Mouse (Mus musculus) spleen, adult 18-20 months (tissue): ENCODE data around the gene Olfr1368.
A peak's percentile ranks its signal among the peaks of the same experiment; 100 is the strongest.

Experiments
- DNase-seq, 2 experiments: peaks; one replicate each; pipeline ENCODE4 v3.0.0; 2022; ENCODE audit warnings: mixed read lengths in 2 of 2

Olfr1368 gene

DNA sequence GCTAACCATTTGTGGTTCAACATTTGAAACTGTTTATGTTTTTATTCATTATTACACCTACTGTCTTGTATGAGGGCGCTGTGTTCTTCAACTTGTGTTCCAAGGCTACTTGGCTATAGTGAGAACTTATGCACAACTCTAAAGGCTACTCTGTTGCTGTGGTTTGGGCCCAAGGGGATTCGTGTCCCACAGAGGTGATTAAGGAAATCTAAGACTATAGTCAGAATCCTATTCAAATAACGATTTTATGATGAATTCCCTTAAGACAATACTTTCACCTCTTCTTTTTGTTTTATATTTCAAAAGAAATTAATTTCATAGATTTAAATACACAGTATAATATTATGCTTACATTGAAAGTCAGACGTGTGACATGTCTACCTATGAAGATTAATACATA is at the start of gene Olfr1368:
Gene Olfr1368, minus strand, starts transcription at position 101 of the 400 bp plus-strand sequence.
- no peak for DNase-seq

GRCm38 (mm10) chr13:21185521-21185920 is 39.9 kb upstream of the Olfr1368 start:
- DNase-seq: no peak

DNA sequence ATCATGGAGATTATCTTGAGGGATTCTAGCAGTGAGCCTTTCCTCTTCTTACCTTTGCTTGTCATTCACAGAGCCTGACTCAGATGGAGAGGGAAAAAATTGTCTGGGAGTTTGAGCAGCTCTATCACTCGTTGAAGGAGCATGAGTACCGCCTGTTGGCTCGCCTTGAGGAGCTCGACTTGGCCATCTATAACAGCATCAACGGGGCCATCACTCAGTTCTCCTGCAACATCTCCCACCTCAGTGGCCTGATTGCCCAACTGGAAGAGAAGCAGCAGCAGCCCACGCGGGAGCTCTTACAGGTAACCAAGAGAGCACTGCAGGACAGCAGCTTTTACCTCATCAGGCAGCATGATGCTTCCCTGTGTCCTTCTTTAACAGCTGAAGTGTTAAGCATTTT is 38.0 kb upstream of the Olfr1368 start:
- DNase-seq: no peak

- DNase-seq: no peak
Measured at GRCm38 (mm10) chr13:21183066-21183465, 37.4 kb upstream of the Olfr1368 start.

DNA sequence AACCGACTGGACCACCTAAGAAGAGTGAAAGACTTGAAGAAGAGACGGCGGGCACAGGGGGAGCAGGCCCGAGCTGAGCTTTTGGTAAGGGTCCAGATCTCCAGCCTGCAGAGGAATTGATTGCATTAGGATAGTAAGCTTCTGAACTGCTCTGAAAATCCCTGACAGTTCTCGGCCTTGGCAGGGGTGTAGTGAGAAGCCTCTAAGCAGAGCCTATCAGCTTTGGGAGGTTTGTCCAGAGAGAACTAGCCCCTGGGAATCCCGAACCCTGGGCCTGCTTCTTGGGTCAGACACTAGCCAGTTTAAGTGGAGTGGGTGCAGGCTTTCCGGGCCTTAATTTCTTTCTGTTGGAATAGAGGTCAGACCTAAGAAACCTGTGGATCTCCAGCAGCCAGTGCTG is 36.3 kb upstream of the Olfr1368 start:
- no peak for DNase-seq

DNA sequence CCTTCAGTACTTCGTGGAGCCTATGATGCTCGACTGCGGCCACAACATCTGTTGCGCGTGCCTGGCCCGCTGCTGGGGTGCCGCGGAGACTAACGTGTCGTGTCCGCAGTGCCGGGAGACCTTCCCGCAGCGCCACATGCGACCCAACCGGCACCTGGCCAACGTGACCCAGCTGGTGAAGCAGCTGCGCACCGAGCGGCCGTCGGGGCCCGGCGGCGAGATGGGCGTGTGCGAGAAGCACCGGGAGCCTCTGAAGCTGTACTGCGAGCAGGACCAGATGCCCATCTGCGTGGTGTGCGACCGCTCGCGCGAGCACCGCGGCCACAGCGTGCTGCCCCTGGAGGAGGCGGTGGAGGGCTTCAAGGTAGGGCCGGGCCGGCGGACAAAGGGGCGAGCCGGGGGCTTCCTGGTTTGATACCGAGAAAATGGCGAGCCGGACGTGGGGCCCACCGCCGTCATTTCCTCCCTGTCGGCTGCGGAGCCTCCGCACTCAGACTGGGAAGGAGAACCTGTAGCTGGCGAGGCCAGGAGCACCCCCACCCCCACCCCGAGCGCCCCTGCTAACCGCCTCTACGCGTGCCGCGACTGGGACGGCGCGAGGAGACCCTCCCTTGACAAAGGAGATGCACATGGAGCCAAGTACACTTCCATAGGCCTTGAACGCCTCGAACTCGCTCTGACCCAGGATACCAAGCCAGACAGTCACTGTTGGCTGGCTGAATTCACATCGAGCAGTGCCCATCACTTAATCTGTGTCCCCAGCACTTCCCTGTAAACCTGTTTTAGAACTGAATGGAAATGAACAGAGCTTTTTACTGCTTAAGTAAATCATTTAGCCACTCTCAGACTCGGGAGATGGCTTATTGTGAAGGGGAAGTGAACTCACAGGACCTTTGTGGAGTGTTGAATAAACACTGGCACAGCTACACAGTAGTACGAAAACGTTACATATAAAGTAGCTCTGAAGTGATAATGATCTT is 35.2 kb upstream of the Olfr1368 start:
- peak; percentile 63 to 71 for DNase-seq

DNA sequence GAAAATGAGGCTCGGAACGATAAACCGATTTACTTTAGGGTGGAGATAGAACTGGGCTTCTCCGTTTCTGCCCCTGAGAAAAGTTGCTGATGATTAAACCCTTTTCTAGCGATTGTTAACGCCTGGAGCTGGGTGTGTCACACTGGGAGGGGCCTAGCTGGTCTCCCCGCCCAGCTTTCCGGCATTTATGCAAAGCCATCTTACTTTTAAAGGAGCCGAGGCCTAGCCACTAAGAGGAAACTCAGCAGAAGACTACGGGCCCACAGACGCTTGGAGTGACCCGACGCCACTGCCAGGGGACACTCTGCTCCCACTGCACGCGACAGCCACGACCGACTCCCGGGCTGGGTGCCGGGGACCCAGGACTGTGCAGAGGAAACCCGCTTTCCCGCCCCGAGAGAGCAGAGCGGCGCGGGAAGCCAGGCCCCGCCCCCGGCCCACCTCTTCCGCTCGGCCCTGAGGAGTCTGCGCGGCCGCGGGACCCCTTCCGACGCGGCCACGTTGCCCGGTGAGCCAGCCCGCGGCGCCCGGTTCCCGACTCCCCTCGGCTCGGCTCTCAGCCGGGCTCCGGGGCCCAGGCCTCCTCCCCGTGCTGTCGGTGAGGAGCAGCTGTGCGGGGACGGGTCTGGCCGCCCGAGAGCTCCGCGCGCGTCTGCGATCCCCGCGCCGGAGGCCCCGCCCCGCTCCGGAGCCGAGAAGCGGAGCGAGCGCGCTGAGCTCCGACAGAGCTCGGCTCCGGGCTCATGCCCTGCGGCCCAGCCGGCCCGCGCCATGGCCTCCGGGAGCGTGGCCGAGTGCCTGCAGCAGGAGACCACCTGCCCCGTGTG is 34.3 kb upstream of the Olfr1368 start:
- DNase-seq: peak; percentile 81 to 89

GRCm38 (mm10) chr13:21179367-21179723 is 33.7 kb upstream of the Olfr1368 start, which contains the start of gene Trim27:
Trim27 (plus strand) TSS chr13:21179445.
- no peak for DNase-seq

GRCm38 (mm10) chr13:21178364-21178763 is 32.7 kb upstream of the Olfr1368 start:
- no peak for DNase-seq

DNA sequence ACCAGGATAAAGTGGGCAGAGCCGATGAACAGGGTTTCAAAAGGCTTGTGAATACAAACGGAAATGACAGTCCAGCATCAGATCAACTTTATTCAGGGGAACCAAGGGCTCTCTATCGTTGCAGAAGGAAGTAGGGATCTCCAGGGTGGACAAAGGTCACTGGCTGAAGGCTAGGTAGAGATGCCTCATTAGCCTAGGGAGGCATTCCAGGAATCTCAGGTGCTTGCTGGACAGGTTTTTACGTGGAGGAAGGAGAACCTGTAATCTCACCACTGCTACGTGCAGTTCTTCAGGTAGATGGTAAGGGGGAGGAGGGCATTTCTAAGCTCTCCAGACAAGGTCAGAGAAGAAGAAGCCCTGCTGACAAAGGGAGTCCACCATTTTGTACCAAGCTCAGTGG is 32.0 kb upstream of the Olfr1368 start:
- no peak for DNase-seq

DNA sequence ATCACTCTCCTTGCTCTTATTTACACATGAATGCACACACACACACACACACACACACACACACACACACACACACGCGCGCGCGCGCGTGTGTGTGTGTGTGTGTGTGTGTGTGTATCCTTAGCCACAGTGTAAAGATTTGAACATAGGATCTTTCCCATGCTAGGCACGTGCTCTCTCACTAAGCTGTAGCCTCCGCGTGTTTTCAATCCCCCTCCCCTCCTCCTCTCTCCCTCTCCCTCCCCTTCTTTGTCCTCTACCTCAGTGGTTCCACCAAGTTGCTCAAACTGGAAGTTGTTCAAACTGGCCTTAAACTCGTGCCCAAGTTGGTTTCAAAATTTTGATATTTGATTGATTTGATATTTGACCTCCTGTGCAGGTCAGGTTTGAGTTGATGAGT is 31.1 kb upstream of the Olfr1368 start:
- no peak for DNase-seq

GRCm38 (mm10) chr13:21173072-21173471 is 27.4 kb upstream of the Olfr1368 start:
- peak in 1 of 2 experiments; percentile 25 for DNase-seq

DNA sequence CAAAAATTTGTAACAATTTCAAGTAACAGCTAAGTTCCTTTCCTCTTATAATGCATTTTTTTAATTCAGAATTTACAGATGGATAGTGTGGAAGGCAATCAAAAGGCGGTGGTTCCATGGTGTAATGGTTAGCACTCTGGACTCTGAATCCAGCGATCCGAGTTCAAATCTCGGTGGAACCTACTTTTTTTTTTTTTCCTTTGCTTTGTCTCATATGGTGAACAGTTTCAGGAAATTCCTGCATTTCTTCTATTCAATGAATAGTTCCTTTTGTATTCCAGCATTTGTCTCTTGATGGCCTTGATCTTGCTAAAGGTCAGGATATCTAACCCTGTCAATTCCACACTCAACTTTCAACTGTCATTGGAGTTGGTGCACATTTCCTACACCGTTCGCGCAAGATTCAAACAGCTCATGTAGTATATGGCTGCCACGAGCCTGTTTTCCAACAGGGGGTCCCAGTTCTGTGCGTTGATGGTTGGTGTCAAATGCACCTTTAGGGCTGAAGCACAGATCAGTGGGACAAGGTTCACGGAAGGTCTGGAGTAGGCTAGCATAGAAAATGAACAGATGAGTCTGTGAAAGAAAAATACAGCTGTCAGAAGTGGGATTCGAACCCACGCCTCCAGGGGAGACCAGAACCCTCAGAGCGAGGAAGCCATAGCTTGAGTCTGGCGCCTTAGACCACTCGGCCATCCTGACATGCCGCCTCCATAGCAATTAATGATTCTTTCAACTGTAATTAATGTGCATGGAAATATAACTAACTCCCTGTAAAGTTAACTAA is 26.8 kb upstream of the Olfr1368 start:
- peak; percentile 20 to 50 for DNase-seq

GRCm38 (mm10) chr13:21171600-21172150 is 26.0 kb upstream of the Olfr1368 start:
- DNase-seq: no peak

- no peak for DNase-seq
Measured at GRCm38 (mm10) chr13:21171156-21171530, 25.5 kb upstream of the Olfr1368 start.

DNA sequence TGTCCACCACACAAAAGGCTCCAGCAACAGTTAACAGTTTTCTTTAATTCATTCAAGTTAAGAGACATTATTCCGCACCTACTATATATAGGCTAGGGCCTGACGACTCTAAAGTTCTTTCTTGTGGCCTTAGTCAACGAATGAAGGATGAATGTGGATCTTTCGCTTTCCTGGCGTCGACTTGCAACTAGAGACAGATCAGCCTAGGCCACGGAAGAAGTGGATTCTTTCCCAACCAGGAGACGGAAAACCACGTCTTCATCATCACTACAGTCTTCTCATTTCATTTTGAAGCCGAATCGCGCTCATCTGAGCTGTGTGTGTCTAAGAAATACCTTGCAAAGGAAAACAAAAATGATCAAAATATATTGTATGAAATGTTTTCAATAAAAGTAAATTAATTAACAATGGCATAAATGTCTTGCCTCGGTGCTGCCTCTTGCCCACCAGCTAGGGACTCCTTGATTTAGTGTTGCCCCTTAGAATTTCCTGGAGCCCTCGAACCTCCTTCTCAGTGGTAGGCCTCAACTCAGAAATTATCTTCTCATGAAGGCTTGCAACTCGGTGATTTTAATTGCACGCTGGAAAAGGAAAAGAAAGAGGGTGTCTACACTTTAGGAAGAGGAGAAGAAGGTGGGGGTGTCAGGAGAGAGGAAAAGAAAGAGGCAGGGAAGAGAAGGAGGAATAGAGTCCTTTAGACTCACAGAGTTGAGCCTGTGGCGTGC is 24.9 kb upstream of the Olfr1368 start:
- DNase-seq: no peak

DNA sequence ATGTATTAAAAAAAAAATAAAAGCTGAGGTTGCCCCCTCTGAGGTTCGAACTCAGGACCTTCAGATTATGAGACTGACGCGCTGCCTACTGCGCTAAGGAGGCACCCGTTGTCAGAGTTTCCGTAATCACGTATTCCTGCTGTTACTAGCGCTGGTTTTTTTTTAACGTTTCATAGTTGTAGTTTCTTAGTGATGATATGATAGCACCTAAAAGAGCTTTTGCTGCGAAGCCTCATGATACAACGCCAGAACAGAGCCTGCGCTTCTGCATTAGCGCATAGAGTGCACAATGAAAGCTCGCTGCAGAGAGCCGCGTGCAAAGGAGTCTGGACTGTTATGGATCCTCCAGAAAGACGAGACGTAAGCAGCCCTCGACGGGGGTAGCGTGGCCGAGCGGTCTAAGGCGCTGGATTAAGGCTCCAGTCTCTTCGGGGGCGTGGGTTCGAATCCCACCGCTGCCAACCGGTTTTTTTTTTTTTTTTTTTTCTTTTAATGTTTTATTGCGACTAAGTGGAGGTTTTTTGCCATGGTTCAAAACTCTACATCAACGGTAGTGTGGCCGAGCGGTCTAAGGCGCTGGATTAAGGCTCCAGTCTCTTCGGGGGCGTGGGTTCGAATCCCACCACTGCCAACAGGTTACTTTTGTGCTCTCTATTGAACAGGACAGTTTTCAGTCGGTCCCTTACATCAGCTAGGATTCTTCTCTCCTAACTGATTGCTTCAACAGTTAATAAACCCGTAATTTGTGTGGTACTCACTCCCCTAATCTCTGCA is 24.2 kb upstream of the Olfr1368 start:
- peak; percentile 69 to 75 for DNase-seq

DNA sequence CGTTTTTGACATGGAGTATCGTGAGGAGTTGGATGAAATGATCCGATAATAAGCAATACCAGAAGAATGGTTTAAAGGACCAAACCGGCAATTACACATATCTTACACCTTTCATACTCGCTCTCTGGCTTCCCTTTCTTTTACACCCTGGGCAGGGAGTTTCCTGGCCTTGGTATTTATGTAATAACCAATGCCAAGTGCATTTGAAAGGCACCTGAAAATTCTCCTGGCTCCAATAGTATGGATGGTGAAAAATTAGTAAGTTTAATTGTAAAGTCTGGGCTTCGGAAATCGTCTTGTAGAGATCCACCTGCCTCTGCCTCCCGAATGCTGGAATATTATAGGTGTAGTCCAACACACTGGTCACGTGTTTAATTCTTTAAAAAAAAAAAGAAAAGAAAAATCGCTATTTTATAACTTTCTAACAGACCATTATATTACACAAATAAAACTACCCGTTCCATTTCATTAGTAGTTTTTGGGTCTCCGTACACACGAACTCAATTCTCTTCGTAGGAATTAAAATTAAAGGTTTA is 23.5 kb upstream of the Olfr1368 start:
- DNase-seq: no peak

DNA sequence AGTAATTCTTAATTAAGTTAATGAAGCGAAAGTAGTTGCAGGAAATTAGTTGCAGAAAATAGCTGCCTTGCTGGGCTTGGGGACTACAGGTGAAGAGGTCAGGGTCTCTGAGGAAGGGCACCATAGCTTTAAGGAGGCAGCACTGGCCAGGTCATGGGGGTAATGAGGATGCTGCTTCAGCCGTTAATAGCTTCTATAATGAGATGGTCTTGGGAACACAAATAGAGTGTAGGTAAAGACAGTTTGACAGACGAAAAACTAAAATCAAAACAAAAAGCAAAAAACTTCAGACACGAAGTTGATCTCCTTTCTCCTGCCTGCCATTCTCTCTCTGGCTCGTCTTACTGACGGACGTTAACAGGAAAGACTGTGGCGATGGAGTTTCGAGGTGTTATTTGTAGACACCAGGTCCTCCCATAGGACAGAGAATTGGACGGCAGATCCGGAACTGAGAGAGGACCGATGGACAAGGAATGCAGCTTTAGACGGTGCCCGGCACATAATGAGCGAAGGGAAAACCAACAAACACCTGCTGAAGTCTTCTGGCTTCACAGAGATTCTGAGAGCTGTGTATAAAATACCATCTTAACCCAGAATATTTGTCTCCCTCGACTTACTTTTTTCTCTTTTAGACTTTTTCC is 22.8 kb upstream of the Olfr1368 start:
- peak in 1 of 2 experiments; percentile 33 for DNase-seq

DNA sequence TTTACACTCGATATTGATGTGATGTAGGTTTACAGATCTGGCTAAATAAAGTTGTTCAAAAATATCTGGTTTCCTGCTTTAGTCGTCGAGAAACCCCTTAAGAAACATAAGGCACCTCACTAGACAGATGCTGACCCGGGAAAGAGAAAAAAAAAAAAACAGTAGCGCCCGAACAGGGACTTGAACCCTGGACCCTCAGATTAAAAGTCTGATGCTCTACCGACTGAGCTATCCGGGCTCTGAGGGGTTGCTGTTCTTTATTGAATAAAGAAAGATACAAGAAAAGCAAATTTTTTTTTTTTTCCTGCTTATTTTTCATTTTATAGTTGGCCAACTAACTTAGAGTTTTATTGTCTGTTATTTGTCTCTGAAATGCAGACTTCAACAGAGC is 22.2 kb upstream of the Olfr1368 start:
- DNase-seq: peak in 1 of 2 experiments; percentile 26
